Mouse (Mus musculus): ENCODE measurements around the gene Inppl1. TPM values are rescaled to one million over a fixed set of nuclear protein-coding genes. Genes with fewer than 3 reads are reported as not detected.

Gene Inppl1
- total RNA-seq, 2 experiments from 2014 or later, result 28.7 to 31.4 TPM

- no peak for DNase-seq (ENCODE audit: low spot score in 2 of 2)
Observed at GRCm38 (mm10) chr7:101847934-101848333, 9.9 kb upstream of the Inppl1 start.

GRCm38 (mm10) chr7:101844186-101844585 is 6.2 kb upstream of the Inppl1 start:
- no peak for DNase-seq (ENCODE audit: low spot score in 2 of 2)

GRCm38 (mm10) chr7:101837154-101837605 is 849 bp downstream of the Inppl1 start:
- DNase-seq (ENCODE audit: low spot score in 2 of 2), result no peak

- peak in 1 of 2 experiments; percentile 50 for DNase-seq (ENCODE audit: low spot score in 2 of 2)
Observed at GRCm38 (mm10) chr7:101836271-101837153, 1.5 kb downstream of the Inppl1 start.

- DNase-seq (ENCODE audit: low spot score in 2 of 2), result no peak
Observed at GRCm38 (mm10) chr7:101835457-101836109, 2.4 kb downstream of the Inppl1 start.

GRCm38 (mm10) chr7:101834903-101835302 is 3.1 kb downstream of the Inppl1 start:
- DNase-seq (ENCODE audit: low spot score in 2 of 2), result no peak

GRCm38 (mm10) chr7:101833916-101834584 is 4.0 kb downstream of the Inppl1 start:
- DNase-seq (ENCODE audit: low spot score in 2 of 2), result no peak

- DNase-seq (ENCODE audit: low spot score in 2 of 2), result no peak
Observed at GRCm38 (mm10) chr7:101833352-101833751, 4.7 kb downstream of the Inppl1 start.

GRCm38 (mm10) chr7:101832372-101832771 is 5.7 kb downstream of the Inppl1 start:
- no peak for DNase-seq (ENCODE audit: low spot score in 2 of 2)

- no peak for DNase-seq (ENCODE audit: low spot score in 2 of 2)
Observed at GRCm38 (mm10) chr7:101831437-101831836, 6.6 kb downstream of the Inppl1 start.

- DNase-seq (ENCODE audit: low spot score in 2 of 2), result no peak
Observed at GRCm38 (mm10) chr7:101830373-101830772, 7.7 kb downstream of the Inppl1 start.

GRCm38 (mm10) chr7:101823758-101824630 is 14.0 kb downstream of the Inppl1 start:
- no peak for DNase-seq (ENCODE audit: low spot score in 2 of 2)

GRCm38 (mm10) chr7:101822836-101823757 is 14.9 kb downstream of the Inppl1 start:
- no peak for DNase-seq (ENCODE audit: low spot score in 2 of 2)

- peak in 1 of 2 experiments; percentile 10 for DNase-seq (ENCODE audit: low spot score in 2 of 2)
Observed at GRCm38 (mm10) chr7:101821571-101822501, 16.2 kb downstream of the Inppl1 start.

- no peak for DNase-seq (ENCODE audit: low spot score in 2 of 2)
Observed at GRCm38 (mm10) chr7:101820295-101821030, 17.6 kb downstream of the Inppl1 start.

GRCm38 (mm10) chr7:101817861-101818401 is 20.1 kb downstream of the Inppl1 start, which contains the start of gene Phox2a:
Phox2a (plus strand) TSS chr7:101818313.
- no peak for DNase-seq (ENCODE audit: low spot score in 2 of 2)

GRCm38 (mm10) chr7:101777053-101777452 is 61.0 kb downstream of the Inppl1 start:
- DNase-seq (ENCODE audit: low spot score in 2 of 2), result no peak
